Mouse (Mus musculus) bone marrow macrophage, adult 2 months (primary cell): ENCODE data around the gene Zfp775.

Experiments used
- CTCF ChIP-seq: IDR thresholded peaks from 2 replicates; pipeline ENCODE4 v1.5.1; 2012; ENCODE audit warnings: low read depth, mild to moderate bottlenecking, low read length, moderate library complexity
- POLR2A ChIP-seq: IDR thresholded peaks from 2 replicates; pipeline ENCODE4 v1.6.1; 2012; ENCODE audit warnings: mild to moderate bottlenecking, low read depth, low read length, borderline replicate concordance

DNA sequence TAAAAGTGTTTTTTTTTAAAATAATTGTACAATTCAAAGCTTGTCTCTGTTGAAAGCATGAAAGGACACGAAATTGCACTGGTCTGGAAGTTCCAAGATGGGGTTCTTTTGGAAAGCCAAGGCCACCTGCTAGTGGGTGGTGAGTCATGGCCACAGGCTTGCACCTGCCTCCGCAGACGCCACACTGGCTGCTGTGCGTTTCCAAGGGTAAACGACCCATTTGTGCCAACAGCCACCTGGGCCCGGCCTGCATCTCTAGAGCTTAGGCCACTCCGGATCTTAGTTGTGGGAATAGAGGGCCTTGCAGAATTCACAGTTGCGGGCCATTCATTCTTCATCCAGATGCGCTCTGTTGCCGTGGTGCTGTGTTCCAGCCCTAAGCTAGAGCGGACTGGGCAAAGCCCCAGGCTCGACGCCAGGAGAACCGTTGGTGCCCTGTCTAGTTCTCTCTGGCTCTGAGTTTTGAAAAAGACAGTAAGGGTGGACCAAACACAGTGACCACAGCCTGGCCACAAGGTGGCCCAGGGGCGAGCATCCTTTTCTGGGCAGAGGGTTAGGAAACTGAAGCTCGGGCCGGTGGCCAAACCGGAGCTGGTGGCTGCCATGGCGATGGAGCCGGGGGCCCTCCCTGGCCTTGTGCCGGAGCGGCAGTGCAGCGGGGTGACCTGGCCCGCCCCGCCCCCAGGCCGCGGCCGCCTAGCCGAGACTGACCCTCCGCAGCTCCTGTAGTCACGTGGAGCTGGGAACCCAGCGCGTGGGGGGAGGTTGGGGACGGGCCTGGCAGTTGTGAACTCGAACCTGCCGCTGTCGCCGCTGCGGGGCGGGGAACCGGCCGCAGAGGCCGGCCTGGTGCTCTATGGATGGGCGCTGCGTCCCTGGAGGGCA is 8.5 kb upstream of the Zfp775 start, which contains the start of the genes Repin1 and Gm44965:
- TF ChIP-seq CTCF (no peak), POLR2A (no peak)
